Mouse (Mus musculus): ENCODE results near the gene Olfr310.

The Olfr310 gene

DNA sequence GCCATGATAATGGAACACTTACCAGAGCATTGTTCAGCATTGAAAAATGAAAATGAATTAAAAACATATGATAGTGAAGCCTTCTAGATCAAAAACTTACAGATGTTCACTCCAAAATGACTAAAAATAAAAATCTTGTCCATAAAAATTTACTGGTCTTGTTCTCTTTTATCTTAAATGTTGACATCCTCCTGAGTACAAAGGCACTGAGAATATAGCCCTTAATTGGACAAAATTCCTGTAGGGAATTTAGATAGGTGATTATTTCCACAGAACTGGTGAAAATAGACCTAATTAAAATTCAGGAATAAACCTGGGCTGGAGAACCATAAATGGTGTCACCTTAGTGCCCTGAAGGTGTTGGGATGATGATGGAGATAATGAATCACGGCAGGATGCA is at the start of gene Olfr310:
Gene Olfr310 (minus strand): TSS at position 101 of the 400 bp plus-strand sequence.
- DNase-seq (ENCODE audit: low read depth, low spot score) = no peak

DNA sequence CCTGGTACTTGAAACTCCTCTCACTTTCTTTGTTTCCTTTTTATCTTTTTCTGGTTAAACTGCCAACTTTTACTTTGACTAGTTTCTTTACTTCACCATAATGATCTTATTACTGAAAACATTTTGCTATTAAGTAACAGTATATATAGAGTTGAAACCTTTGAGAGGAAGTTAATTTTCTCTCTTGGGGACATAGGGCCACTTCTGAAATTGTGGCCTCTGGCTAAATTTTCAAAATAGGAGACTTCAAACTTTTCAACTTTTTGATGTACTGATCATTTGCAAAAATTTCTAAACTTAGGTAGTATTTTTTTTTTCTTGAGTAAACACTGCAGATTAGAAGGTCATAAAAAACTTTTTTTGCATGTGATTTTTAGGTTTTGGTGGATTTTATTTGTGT is 48.6 kb upstream of the Olfr310 start, which contains the start of gene Olfr308:
Gene Olfr308 (minus strand): TSS at position 101 of the 400 bp plus-strand sequence.
- no peak for DNase-seq (ENCODE audit: low read depth, low spot score)

DNA sequence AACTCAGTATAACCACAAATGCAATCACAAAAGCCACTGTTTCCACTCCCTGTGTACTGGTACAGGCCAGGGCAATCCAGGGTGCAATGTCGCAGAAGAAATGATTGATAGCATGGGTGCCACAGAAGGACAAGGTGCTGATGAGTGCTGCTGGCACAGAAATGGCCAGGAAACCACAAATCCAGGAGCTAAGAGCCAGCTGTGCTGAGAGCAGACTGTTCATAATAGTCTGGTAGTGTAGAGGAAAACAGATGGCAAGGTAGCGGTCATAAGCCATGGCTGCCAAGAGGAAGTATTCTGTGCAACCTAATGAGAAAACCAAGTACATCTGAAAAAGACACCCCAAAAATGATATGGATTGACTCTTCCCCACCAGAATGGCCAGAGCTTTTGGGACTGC is 44.4 kb upstream of the Olfr310 start:
- DNase-seq (ENCODE audit: low read depth, low spot score) = no peak

DNA sequence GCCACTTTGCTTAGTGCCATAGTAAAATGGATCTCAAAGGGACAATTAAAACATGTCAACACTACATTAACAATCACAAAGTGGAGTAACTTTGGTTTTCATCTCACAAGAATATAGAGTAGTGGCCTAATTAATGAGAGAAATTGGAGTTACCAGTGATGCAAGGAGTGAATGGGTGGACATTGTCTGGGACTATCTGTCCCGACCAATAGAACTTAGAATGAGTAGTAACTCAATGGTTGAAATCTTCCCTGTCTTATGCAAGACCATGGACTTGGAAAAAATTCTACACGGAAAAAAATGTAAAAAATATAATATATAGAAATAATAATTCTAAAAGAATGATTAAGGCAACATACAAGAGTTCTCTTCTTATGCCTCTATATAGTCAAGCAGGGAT is 36.6 kb upstream of the Olfr310 start, which contains the start of gene Olfr309:
Gene Olfr309 (minus strand): TSS at position 101 of the 400 bp plus-strand sequence.
- no peak for DNase-seq (ENCODE audit: low read depth, low spot score)

DNA sequence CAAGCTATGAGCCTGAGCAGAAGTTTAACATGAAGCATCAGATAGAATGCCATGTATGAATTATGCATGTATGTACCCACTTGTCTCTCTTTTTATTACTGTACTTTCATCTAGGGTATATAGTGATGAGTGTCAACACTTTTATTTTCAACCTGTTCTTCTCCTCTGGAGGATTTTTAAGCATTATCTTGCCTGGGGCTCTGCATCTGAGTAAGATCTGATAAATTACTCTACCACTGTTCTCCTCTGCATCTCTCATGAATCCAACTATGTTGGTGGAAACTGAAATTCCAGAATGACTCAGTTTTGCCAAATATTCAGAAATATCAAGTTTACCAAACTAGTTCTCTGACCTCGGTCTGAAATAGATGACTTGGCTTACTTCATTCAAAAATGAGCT is 30.8 kb downstream of the Olfr310 start, which contains the start of gene Vmn2r76:
Gene Vmn2r76 (minus strand): TSS at position 101 of the 400 bp plus-strand sequence.
- DNase-seq (ENCODE audit: low read depth, low spot score) = no peak
